Mouse (Mus musculus): ENCODE results near the gene Cttnbp2nl. TPM values are rescaled to one million over a fixed set of nuclear protein-coding genes. Genes with fewer than 3 reads are reported as not detected.

Cttnbp2nl gene
- total RNA-seq, 1 experiment from 2014 or later = 1.9 TPM

- ATAC-seq (ENCODE audit: extremely low read depth, insufficient number of reproducible peaks, low FRiP score, poor library complexity, severe bottlenecking) = no peak
Observed at GRCm38 (mm10) chr3:105019826-105020692, 32.9 kb downstream of the Cttnbp2nl start.

DNA sequence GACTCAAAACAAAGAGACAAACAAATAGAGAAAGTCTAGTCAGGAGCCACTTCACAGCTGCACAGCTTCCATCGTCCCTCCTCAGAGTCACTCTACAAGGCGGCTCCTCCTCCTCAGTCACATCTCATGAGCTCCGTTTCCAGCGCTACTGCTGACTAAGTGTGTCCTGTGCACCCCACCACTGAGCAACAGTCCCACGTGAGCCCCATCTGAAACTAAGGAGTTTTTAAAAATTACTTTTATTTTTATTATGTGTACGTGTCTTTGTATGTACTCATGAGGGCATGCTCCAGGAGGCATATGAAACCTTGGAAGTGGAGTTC, 34.2 kb downstream of the Cttnbp2nl start:
- ATAC-seq (ENCODE audit: extremely low read depth, insufficient number of reproducible peaks, low FRiP score, poor library complexity, severe bottlenecking) = no peak

- no peak for ATAC-seq (ENCODE audit: extremely low read depth, insufficient number of reproducible peaks, low FRiP score, poor library complexity, severe bottlenecking)
Observed at GRCm38 (mm10) chr3:105018085-105018782, 34.7 kb downstream of the Cttnbp2nl start.

DNA sequence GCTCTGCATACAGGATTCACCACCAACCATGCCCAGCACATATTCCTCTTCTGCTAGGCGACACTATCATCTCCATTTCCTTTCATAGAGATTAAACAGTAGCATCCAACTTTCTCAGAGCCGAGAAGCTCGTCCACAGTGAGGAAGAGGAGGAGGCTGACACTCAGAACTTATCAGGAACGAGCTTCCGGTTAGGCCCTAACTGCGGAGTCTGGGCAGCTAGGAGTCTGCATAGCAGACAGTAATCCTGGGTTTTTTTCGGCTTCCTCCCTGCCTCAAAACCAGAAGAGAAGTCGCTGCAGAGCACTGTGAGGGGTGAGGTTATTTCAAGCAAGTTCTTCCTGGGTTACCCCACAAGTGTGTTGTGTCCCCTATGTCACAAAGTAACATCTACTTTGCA, 35.6 kb downstream of the Cttnbp2nl start:
- ATAC-seq (ENCODE audit: extremely low read depth, insufficient number of reproducible peaks, low FRiP score, poor library complexity, severe bottlenecking) = no peak

DNA sequence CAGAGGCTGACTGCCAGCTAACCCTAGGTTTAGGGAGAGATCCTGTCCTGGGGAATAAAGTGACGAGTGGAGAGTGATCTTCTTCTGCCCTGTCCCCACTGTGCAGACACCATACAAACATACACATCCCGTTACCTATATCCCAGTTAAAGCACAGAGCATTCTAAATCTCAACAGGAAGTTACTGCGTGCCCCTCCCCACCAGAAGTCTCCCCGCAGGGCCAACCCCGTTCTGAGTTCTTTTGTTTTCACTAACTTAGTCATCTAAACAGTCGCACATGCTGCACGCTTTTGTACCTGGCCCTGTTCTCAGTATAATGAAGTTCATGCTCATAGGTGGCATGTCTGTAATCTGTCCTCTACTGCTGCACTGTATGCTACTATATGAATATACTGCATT, 36.7 kb downstream of the Cttnbp2nl start:
- no peak for ATAC-seq (ENCODE audit: extremely low read depth, insufficient number of reproducible peaks, low FRiP score, poor library complexity, severe bottlenecking)

- no peak for ATAC-seq (ENCODE audit: extremely low read depth, insufficient number of reproducible peaks, low FRiP score, poor library complexity, severe bottlenecking)
Observed at GRCm38 (mm10) chr3:105014908-105015307, 38.0 kb downstream of the Cttnbp2nl start.

DNA sequence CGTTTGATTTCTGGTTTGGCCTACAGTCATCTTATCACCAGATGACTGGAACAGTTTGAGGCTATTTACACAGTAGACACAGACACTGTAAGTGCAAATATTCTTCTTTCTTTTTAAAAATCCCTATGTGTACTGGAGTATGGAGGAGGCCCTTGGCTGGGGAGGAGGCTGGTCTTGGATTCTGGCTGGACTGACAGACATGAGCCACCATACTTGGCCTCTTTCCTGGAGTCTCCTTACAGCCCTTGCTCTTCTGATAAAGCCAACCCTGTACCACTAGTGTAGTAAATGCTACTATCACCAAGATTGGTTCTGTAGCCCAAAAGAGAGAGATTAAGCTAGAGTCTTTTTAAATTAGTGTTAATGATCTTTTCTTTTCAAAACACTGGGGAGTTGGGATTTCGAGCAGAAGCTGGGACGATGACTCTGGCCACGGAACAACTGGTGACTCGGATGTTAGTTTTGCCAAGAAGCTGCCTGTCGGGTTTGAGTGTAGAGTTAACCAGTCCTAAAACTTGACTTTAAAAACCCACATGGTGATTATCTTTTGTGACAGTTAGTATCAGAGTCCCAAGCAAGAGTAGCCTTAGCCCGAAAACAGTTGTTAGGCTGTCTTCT, 40.1 kb downstream of the Cttnbp2nl start:
- no peak for ATAC-seq (ENCODE audit: extremely low read depth, insufficient number of reproducible peaks, low FRiP score, poor library complexity, severe bottlenecking)

- ATAC-seq (ENCODE audit: extremely low read depth, insufficient number of reproducible peaks, low FRiP score, poor library complexity, severe bottlenecking) = no peak
Observed at GRCm38 (mm10) chr3:105011883-105012282, 41.1 kb downstream of the Cttnbp2nl start.

DNA sequence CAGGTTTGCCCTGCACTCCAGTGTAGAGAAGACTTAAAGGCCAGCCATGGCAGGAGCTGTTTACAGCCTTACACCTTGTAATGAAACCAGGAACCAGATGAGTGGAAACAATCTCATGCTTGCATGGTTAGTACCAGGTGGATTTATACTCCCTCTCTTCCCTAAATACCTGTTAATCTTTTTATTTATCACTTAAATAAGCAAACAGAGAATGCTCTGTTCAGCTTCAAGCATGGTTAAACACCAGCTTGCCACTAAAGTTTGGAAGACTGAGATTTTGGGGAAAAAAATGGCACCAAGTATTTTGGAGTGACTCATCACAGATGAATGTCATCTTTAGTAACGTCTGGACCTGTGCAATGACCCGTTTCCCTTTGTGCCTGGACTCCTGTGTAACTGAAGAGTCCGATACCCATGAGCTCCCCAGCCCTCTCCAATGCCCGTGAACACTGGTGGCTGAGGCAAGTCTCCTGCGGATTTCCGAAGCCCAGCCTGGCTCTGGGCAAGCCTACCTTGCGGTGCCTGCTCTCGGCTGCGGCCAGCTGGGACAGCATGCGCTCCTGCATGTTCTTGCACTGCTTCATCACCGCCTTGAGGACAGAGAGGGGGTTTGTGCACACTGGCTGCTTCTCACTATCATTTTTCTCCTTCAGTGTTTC, 42.1 kb downstream of the Cttnbp2nl start:
- ATAC-seq (ENCODE audit: extremely low read depth, insufficient number of reproducible peaks, low FRiP score, poor library complexity, severe bottlenecking) = no peak

- ATAC-seq (ENCODE audit: extremely low read depth, insufficient number of reproducible peaks, low FRiP score, poor library complexity, severe bottlenecking) = no peak
Observed at GRCm38 (mm10) chr3:105008070-105008469, 44.9 kb downstream of the Cttnbp2nl start.

GRCm38 (mm10) chr3:105006101-105006500, 46.8 kb downstream of the Cttnbp2nl start:
- ATAC-seq (ENCODE audit: extremely low read depth, insufficient number of reproducible peaks, low FRiP score, poor library complexity, severe bottlenecking) = no peak

- ATAC-seq (ENCODE audit: extremely low read depth, insufficient number of reproducible peaks, low FRiP score, poor library complexity, severe bottlenecking) = no peak
Observed at GRCm38 (mm10) chr3:105005561-105006065, 47.3 kb downstream of the Cttnbp2nl start.

DNA sequence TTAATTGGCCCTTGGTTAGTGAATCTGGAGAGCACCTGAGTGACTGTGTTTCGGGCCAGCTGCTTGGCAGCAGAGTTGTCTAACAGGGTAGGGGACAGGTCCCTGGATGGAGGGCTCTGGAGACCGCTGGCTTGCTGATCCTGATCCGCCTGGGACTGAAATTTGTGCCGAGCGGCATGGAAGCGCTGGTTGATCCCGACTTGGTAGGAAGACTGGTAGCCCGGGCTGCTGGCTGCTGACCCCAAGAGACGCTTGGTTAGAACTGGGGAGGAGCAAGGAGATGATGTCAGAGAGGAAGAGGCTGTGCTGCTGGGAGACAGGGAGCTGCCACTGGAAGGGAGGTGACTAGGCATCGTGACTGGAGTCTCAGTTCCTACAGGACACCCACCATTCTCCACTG, 47.9 kb downstream of the Cttnbp2nl start:
- ATAC-seq (ENCODE audit: extremely low read depth, insufficient number of reproducible peaks, low FRiP score, poor library complexity, severe bottlenecking) = no peak

DNA sequence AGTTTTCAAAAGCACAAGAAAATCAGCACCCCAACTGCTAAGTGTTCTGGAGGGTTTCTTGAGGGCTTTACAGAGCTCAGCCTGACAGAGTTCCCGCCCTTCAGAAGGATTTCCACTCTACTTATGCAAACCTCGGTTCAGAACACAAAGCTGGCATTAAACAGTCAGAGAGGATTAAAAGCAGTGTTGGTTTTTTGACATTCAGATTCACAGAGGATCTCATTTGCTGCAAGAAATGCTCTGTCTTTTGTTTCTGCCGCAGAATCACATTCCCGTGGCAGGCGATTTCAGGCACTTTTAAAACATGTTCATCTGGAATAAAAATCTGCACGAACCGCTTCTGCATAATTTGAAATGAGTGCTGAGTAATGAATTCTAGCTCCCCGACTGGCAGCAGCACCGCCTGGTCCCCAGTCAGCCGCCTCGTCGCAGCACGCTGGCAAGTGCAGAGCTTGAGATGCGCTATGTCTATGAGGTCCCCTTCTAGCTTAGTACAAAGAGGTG, 48.9 kb downstream of the Cttnbp2nl start:
- no peak for ATAC-seq (ENCODE audit: extremely low read depth, insufficient number of reproducible peaks, low FRiP score, poor library complexity, severe bottlenecking)

GRCm38 (mm10) chr3:105001374-105001773, 51.6 kb downstream of the Cttnbp2nl start:
- no peak for ATAC-seq (ENCODE audit: extremely low read depth, insufficient number of reproducible peaks, low FRiP score, poor library complexity, severe bottlenecking)

- no peak for ATAC-seq (ENCODE audit: extremely low read depth, insufficient number of reproducible peaks, low FRiP score, poor library complexity, severe bottlenecking)
Observed at GRCm38 (mm10) chr3:105000561-105000960, 52.4 kb downstream of the Cttnbp2nl start.

DNA sequence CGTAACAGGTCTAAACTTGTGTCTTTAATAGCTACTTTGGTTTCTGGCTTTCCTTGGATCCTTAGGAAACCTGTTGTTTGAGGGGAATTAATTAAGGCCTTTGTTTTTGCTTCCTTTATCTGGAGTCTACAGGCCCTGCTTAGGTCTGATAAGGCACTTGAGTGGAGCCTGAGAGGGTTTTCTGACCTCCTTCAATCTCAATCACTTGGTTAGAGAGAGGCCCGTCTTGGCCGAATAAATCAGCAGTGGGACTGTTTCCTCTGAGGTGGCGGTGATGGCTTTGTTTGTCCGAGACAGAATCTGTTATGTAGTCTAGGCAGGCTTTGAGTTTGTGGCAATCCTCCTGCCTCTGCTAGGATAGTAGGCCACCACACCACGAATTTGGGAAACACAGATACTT, 55.4 kb downstream of the Cttnbp2nl start:
- no peak for ATAC-seq (ENCODE audit: extremely low read depth, insufficient number of reproducible peaks, low FRiP score, poor library complexity, severe bottlenecking)

DNA sequence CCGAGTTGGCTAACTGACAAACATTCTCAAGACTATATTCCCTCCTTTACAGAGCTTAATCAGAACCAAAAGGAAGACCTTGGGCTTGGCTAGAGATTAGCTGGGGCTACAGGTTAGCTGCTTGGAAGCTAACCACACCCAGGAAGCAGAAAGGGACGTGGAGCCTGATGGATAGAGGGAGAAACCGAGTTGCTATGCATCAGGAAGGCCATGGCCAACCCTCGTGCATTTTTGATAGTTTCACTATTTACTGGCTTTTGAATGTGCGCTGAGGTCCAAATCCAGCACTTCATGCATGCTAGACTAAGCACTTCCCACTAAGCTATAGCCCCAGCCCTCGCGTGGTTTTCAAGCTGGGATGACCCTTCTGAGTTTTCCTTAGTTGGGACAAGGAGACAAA, 57.2 kb downstream of the Cttnbp2nl start:
- no peak for ATAC-seq (ENCODE audit: extremely low read depth, insufficient number of reproducible peaks, low FRiP score, poor library complexity, severe bottlenecking)

DNA sequence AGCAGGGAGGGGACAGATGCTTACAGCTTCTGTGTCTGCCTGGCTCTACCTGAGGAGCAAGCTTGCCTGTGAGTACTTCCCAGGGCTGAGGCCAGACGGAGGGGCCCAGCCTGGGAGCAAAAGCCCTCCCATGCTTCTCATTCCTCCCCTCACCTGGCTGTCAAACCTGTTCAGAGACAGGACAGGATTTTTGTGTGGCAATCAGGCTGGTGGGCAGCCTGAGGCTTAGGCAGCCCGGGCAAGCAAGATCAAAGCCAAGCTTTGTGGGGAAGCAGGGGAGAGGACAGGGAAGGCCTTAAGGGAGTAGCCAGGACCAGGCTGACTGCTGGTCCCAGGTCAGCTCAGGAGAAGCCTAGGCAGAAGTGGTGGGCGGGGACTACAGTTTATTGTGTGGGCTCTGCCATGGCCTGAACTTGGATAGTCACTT, 58.5 kb downstream of the Cttnbp2nl start:
- ATAC-seq (ENCODE audit: extremely low read depth, insufficient number of reproducible peaks, low FRiP score, poor library complexity, severe bottlenecking) = no peak
